Mouse (Mus musculus): ENCODE measurements around the gene Olfr26.
"Not testable (repeated sequence)": the region's sequence is repeated elsewhere in the genome, so short reads cannot be mapped to it uniquely, and the experiment has no call there.

The Olfr26 gene

GRCm38 (mm10) chr9:38854760-38855159, at the start of gene Olfr26:
Gene Olfr26, plus strand, starts transcription at chr9:38855060.
- no peak for DNase-seq (ENCODE audit: low spot score)

GRCm38 (mm10) chr9:38805696-38806095, 49.2 kb upstream of the Olfr26 start:
- DNase-seq (ENCODE audit: low spot score) = no peak

GRCm38 (mm10) chr9:38814314-38814713, 40.5 kb upstream of the Olfr26 start, which contains the start of gene Olfr922:
Gene Olfr922, plus strand, starts transcription at chr9:38814614.
- DNase-seq (ENCODE audit: low spot score) = no peak

- no peak for DNase-seq (ENCODE audit: low spot score)
Measured at GRCm38 (mm10) chr9:38815458-38815986, 39.3 kb upstream of the Olfr26 start.

- no peak for DNase-seq (ENCODE audit: low spot score)
Measured at GRCm38 (mm10) chr9:38826245-38826644, 28.6 kb upstream of the Olfr26 start, which contains the start of gene Olfr923. Gene Olfr923, plus strand, starts transcription at chr9:38826545.

GRCm38 (mm10) chr9:38833027-38833426, 21.8 kb upstream of the Olfr26 start:
- no peak for DNase-seq (ENCODE audit: low spot score)

- DNase-seq (ENCODE audit: low spot score) = no peak
Measured at GRCm38 (mm10) chr9:38844149-38844548, 10.7 kb upstream of the Olfr26 start, which contains the start of gene Olfr924. Gene Olfr924, plus strand, starts transcription at chr9:38844449.

- DNase-seq (ENCODE audit: low spot score) = not testable (repeated sequence)
Measured at GRCm38 (mm10) chr9:38874880-38875279, 20.0 kb downstream of the Olfr26 start.

GRCm38 (mm10) chr9:38876826-38877225, 22.0 kb downstream of the Olfr26 start, which contains the start of gene Olfr926:
Gene Olfr926, plus strand, starts transcription at chr9:38877126.
- no peak for DNase-seq (ENCODE audit: low spot score)

Data from lung, postnatal 25 days (tissue).